Mouse (Mus musculus): ENCODE results near the gene 3830406C13Rik. TPM values are rescaled to one million over a fixed set of nuclear protein-coding genes. Genes with fewer than 3 reads are reported as not detected.

Gene 3830406C13Rik
- total RNA-seq, 2 experiments from 2014 or later = 27.3 to 29.8 TPM

DNA sequence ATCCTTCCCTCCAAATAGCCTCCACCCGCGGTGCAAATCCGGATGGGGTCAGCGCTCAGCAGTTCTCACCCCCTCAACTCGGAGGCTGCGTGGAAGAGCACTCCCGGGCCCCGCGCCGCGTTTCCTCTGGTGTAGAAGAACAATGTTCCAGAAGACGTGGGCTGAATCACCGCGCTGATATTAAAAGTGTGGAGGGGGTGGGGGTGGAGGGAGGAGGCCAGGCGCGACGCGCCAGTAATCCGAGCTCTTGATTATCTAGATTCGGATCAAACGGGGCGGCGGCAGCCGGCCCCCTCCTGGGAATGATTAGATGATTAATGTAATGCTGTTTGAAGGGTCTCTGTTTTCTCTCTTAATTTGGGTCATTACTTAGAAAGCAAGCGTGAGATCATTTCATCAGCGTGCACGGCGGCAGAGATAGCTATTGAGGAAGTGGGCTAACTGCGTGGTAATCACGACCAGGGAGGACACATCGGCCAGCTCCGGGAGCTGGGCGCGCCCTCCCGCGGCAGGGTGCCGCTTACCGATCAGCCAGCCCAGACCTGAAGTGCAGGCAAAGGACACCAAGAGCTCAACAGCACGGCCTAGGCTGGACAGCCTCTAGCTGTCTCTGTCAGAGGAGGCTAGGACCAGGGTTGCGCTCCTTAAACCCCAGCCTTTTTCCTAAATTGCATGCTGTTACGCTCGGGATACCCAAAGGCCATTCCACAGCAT lies 57.3 kb downstream of the 3830406C13Rik start:
- DNase-seq (ENCODE audit: low spot score in 2 of 2) = peak; percentile 26 to 37
- intact Hi-C loops (cut with DNase I) = loop anchor here (5.0 kb wide), 1 partner anchor 121 kb away; no protein-coding TSS in a partner anchor

GRCm38 (mm10) chr14:12341789-12342457 lies 58.0 kb downstream of the 3830406C13Rik start:
- intact Hi-C loops (cut with DNase I) = loop anchor here (5.0 kb wide), 1 partner anchor 120 kb away; no protein-coding TSS in a partner anchor

DNA sequence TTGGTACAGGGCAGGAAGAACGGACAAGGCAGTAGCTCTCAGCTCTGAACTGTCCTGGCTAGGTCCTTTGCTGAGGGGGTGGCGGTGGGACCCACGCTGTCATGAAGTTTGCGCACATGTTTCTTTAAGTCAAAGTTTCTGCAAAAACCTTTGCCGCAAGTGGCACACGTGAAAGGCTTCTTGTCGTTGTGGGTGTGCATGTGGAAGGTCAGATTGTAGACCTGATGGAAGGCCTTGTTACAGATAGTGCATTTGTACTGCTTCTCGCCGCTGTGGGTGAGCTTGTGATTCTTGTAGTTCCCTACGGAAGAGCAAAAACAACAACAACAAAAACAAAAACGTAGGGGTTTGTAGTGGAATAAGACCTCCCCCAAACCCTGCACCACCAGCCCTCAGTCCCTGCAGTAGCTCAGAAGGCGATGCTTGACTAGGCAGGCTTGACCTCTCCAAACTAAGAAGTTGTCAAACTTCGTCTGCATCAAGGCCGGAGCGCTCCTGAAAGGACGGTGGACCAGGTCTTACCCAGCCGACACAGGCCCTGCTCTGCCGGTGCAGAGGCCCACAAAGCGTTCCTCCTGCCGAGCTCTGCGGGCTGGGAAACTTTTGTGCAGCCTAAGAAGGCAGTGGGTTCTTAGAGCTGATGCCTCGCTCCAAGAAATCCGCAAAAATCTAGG lies 58.6 kb downstream of the 3830406C13Rik start:
- intact Hi-C loops (cut with DNase I) = loop anchor here (5.0 kb wide), 1 partner anchor 120 kb away; no protein-coding TSS in a partner anchor
- DNase-seq (ENCODE audit: low spot score in 2 of 2) = no peak

More at GRCm38 (mm10) chr14:12341789-12342457, 58.0 kb downstream of the 3830406C13Rik start:
- DNase-seq (ENCODE audit: low spot score in 2 of 2) = no peak

DNA sequence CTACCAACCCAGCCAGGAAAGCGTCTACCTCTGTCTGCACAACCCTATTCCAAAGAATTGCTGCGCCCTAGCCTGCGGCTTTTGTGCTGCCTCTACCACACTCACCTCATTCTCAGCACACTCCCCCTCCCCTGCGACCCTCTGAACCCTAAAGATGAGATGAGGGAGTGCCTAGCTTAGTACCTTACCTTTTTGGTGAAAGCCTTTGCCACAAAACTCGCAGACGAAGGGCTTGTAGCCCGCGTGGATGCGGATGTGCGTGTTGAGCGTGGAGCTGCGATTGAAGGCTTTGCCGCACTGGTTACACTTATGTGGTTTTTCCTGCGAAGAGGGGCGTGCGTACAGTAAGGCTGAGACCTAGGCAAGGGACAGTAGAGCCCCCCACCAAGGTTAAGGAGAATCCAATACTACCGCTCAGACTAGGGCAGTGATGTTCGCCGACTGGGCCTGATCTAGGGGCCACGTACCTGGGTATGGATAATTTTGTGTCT lies 59.5 kb downstream of the 3830406C13Rik start:
- intact Hi-C loops (cut with DNase I) = loop anchor here (5.0 kb wide), 1 partner anchor 119 kb away; no protein-coding TSS in a partner anchor
- DNase-seq (ENCODE audit: low spot score in 2 of 2) = peak in 1 of 2 experiments; percentile 31

GRCm38 (mm10) chr14:12344061-12344745 lies 60.2 kb downstream of the 3830406C13Rik start:
- intact Hi-C loops (cut with DNase I) = loop anchor here (5.0 kb wide), 1 partner anchor 118 kb away; no protein-coding TSS in a partner anchor
- peak in 1 of 2 experiments; percentile 16 for DNase-seq (ENCODE audit: low spot score in 2 of 2)

DNA sequence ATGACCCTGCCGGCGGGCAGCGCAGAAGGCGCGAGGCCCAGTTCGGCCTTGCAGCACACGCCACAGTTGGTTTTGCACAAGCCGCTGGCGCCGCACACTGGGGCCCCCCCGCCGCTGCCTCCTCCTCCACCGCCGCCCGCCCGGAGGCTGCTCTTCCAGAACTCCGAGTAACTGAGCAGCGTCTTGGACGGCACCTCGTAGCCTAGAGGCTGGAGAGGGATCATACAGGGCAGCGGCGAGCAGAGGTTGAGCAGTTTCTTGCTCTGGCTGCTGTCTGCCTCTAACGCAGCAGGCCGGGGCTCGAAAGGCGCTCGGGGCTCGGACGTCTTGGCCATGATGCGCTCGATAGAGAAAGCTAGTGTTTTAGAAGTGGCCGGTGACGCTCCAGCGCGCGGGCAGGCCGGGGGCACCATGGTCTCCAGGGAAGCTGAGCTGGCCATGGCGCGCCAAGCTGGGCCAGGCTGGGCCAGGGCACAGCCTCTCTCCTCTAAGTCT lies 60.8 kb downstream of the 3830406C13Rik start:
- DNase-seq (ENCODE audit: low spot score in 2 of 2) = peak in 1 of 2 experiments; percentile 31
- intact Hi-C loops (cut with DNase I) = loop anchor here (5.0 kb wide), 1 partner anchor 118 kb away; no protein-coding TSS in a partner anchor

- intact Hi-C loops (cut with DNase I) = no loop called here
- peak; percentile 27 to 50 for DNase-seq (ENCODE audit: low spot score in 2 of 2)
Measured at GRCm38 (mm10) chr14:12345241-12345921, 61.4 kb downstream of the 3830406C13Rik start.

- intact Hi-C loops (cut with DNase I) = no loop called here
- peak in 1 of 2 experiments; percentile 30 for DNase-seq (ENCODE audit: low spot score in 2 of 2)
Measured at GRCm38 (mm10) chr14:12346011-12346864, 62.3 kb downstream of the 3830406C13Rik start.

DNA sequence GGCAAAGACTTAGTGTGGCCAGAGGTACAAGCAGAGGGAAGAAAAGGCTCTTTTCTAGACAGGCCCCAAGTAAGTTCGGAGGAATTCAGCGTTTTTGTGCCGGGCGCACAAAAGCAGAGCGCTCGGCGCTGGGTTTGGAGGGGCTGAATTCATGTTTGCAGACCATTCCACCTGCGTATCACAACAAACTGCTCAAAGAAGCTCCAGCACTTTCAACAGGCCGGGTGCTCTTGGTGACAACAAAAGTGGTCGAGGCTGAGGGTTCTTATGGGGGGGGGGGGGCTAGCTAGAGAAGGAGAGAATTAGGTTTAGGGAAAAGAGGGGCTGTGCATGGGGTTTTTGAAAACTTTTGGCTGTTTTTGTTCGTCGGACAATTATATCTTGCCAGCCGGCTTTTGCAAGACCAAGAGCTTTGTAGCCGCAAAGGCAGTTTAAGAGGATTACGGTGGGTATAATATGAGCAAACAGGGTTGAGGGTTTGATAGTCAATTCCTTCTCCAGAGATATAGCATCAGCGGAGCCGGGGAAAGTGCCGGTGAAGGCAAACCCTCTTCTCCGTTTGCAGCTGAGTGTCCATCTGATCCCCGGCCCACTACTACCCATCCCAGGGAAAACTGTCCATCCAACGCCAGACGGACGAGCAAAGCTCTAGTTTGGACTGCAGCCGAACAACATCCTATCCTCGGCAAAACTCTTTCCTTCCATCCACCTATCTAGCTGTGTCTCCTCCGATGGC lies 63.1 kb downstream of the 3830406C13Rik start:
- peak in 1 of 2 experiments; percentile 14 for DNase-seq (ENCODE audit: low spot score in 2 of 2)
- intact Hi-C loops (cut with DNase I) = no loop called here

DNA sequence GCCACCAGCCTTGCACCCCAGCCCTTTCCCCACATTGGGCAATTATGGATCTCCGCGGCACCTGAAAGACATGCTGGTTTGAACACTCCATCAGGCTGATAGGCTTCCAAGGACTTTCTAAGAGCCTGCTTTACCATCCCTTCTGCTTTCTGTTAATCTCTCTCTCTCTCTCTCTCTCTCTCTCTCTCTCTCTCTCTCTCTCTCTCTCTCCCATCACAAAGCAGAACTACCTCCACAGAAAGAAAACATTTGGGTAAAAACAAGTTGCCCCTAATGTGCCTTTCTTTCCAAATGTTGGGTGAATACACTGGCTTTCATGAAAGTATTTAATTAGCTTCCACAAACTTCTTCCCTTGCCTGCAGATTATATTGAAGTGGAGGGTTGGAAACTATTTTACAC lies 64.1 kb downstream of the 3830406C13Rik start, which contains the start of gene Fezf2:
TSS of gene Fezf2 (minus strand) at position 101 of the 400 bp plus-strand sequence.
- no peak for DNase-seq (ENCODE audit: low spot score in 2 of 2)
- intact Hi-C loops (cut with DNase I) = no loop called here

GRCm38 (mm10) chr14:12349334-12350090 lies 65.5 kb downstream of the 3830406C13Rik start:
- peak in 1 of 2 experiments; percentile 36 for DNase-seq (ENCODE audit: low spot score in 2 of 2)
- intact Hi-C loops (cut with DNase I) = no loop called here

DNA sequence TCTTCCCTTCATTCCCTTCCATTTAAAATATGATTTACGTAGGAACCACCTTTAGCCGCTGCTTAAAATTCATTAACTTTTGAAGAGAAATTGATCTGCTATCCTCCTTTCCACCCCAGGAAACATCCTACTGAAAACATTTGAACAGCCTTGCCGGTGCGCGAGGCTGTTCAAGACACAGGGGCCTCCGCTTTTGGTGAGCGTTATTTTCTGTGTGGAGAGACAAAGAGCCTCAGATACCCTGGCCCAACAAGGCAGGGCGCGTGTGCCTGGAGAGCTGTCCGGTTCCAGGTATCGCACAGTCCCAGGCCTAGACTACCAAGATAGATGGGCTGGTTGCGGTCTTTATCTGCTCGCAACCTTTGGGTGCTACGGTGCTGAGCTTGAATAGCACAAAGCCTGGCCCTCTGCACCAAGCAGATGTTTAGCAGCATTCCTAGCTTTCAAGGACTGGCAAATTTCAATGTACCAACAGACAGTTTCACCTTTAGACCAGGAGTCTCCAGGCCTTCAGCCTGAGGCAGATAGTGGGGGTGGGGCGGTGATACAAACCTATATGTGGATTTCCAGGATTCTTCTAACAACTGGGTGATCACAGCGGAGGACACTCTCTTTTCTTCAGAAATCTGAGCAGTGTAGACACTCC lies 66.4 kb downstream of the 3830406C13Rik start:
- DNase-seq (ENCODE audit: low spot score in 2 of 2) = no peak
- intact Hi-C loops (cut with DNase I) = no loop called here

Data from left cerebral cortex, postnatal 25 days (tissue).